Mouse (Mus musculus) thymus, adult 2 months (tissue): ENCODE measurements at regions not wholly inside any gene's neighbourhood (a gene's known extent, or its start where the extent isn't known, plus 50 kb on each side); places are given as distances from the start of the nearest gene placed in this dataset.

ENCODE experiments used
- DNase-seq: peaks from one replicate; pipeline ENCODE4 v3.0.0; 2021
- H3K27ac ChIP-seq: fragments of 200-500 bp; 2 replicates; pipeline ENCODE4 v1.5.1; 2012; ENCODE audit warnings: low read length, control low read depth; ENCODE audit not compliant: control insufficient read depth, insufficient read depth
- H3K27me3 ChIP-seq: fragments of 200-500 bp; 2 replicates; pipeline ENCODE4 v1.6.1; 2012; ENCODE audit warnings: mild to moderate bottlenecking, low read length, moderate library complexity, mixed read lengths; ENCODE audit not compliant: control insufficient read depth, insufficient read depth
- H3K36me3 ChIP-seq: fragments of 200-500 bp; 2 replicates; pipeline ENCODE4 v1.6.1; 2012; ENCODE audit warnings: mild to moderate bottlenecking, low read length, moderate library complexity; ENCODE audit not compliant: control insufficient read depth, insufficient read depth
- H3K4me1 ChIP-seq: fragments of 200-500 bp; replicated peaks from 2 replicates; pipeline ENCODE4 v1.6.1; 2012; ENCODE audit warnings: low read length; ENCODE audit not compliant: control insufficient read depth, insufficient read depth
- H3K4me3 ChIP-seq: fragments of 200-500 bp; 2 replicates; pipeline ENCODE4 v1.5.1; 2012; ENCODE audit warnings: mild to moderate bottlenecking, low read length, control low read depth, moderate library complexity; ENCODE audit not compliant: control insufficient read depth, insufficient read depth
- CTCF ChIP-seq: fragments of 200-500 bp; IDR thresholded peaks from 2 replicates; pipeline ENCODE4 v1.5.1; 2012; ENCODE audit warnings: mild to moderate bottlenecking, control low read depth, low read length, moderate library complexity, borderline replicate concordance; ENCODE audit not compliant: control insufficient read depth, poor library complexity, insufficient read depth; ENCODE audit errors: extremely low read depth
- POLR2A ChIP-seq: fragments of 200-500 bp; IDR thresholded peaks from 2 replicates; pipeline ENCODE4 v1.6.1; 2012; ENCODE audit warnings: mild to moderate bottlenecking, low read length, control low read depth, moderate library complexity; ENCODE audit not compliant: control insufficient read depth, poor library complexity, insufficient read depth; ENCODE audit errors: extremely low read depth
- WGBS: fragments of 180-500 bp; shearing (Covaris S2); methylation state at CpG from one replicate; pipeline ENCODE4 v1.1.7; 2018; 5-methylcytosine and 5-hydroxymethylcytosine counted together

- H3K36me3 ChIP-seq = no peaks in the 10 kb centered on the region
- H3K4me3 ChIP-seq = no peak overlapping the region
- no peak for DNase-seq
- TF ChIP-seq POLR2A = no peak
- no peak for TF ChIP-seq CTCF
- WGBS = 86% methylated on average over 8 of the region's 8 CpGs
- H3K27me3 ChIP-seq = no peaks in the 10 kb centered on the region
- no peak overlapping the region for H3K27ac ChIP-seq
- no peaks in the 10 kb centered on the region for H3K4me1 ChIP-seq
Measured at GRCm38 (mm10) chr13:107720874-107721574, 323.2 kb upstream of the Smim15 start.

- Histone ChIP-seq H3K4me1 (no peaks in the 10 kb centered on the region), H3K4me3 (no peak overlapping the region), H3K27ac (no peak overlapping the region), H3K36me3 (no peaks in the 10 kb centered on the region), H3K27me3 (no peaks in the 10 kb centered on the region)
- WGBS = 85% methylated on average over 14 of the region's 14 CpGs
- DNase-seq = no peak
- TF ChIP-seq POLR2A (no peak), CTCF (no peak)
Measured at GRCm38 (mm10) chr13:107718973-107719620, 325.1 kb upstream of the Smim15 start.

- DNase-seq = no peak
- 93% methylated on average over 4 of the region's 4 CpGs for WGBS
- H3K27me3 ChIP-seq = no peaks in the 10 kb centered on the region
- no peaks in the 10 kb centered on the region for H3K36me3 ChIP-seq
- no peak for TF ChIP-seq CTCF
- H3K4me1 ChIP-seq = no peaks in the 10 kb centered on the region
- no peak overlapping the region for H3K4me3 ChIP-seq
- no peak overlapping the region for H3K27ac ChIP-seq
Measured at GRCm38 (mm10) chr13:107715616-107716015, 328.6 kb upstream of the Smim15 start.

GRCm38 (mm10) chr13:107714001-107714400 lies 330.2 kb upstream of the Smim15 start:
- Histone ChIP-seq H3K4me1 (no peaks in the 10 kb centered on the region), H3K27me3 (no peaks in the 10 kb centered on the region), H3K27ac (no peak overlapping the region), H3K36me3 (no peaks in the 10 kb centered on the region), H3K4me3 (no peak overlapping the region)
- TF ChIP-seq CTCF (no peak), POLR2A (no peak)
- 93% methylated on average over 1 of the region's 1 CpGs for WGBS
- DNase-seq = no peak

GRCm38 (mm10) chr13:107711341-107711994 lies 332.8 kb upstream of the Smim15 start:
- Histone ChIP-seq H3K4me3 (no peak overlapping the region), H3K36me3 (no peaks in the 10 kb centered on the region), H3K27me3 (no peaks in the 10 kb centered on the region), H3K4me1 (no peaks in the 10 kb centered on the region), H3K27ac (no peak overlapping the region)
- no peak for DNase-seq
- 92% methylated on average over 4 of the region's 4 CpGs for WGBS
- TF ChIP-seq CTCF (no peak), POLR2A (no peak)

- Histone ChIP-seq H3K4me1 (no peaks in the 10 kb centered on the region), H3K36me3 (no peaks in the 10 kb centered on the region), H3K27me3 (no peaks in the 10 kb centered on the region), H3K4me3 (no peak overlapping the region), H3K27ac (no peak overlapping the region)
- WGBS = 87% methylated on average over 4 of the region's 4 CpGs
- DNase-seq = no peak
- TF ChIP-seq POLR2A (no peak), CTCF (no peak)
Measured at GRCm38 (mm10) chr13:107710368-107710767, 333.9 kb upstream of the Smim15 start.

GRCm38 (mm10) chr13:107709828-107710227 lies 334.4 kb upstream of the Smim15 start:
- no peak overlapping the region for H3K4me3 ChIP-seq
- TF ChIP-seq CTCF (no peak), POLR2A (no peak)
- no peaks in the 10 kb centered on the region for H3K4me1 ChIP-seq
- no peaks in the 10 kb centered on the region for H3K36me3 ChIP-seq
- DNase-seq = no peak
- WGBS = 79% methylated on average over 2 of the region's 2 CpGs
- H3K27ac ChIP-seq = no peak overlapping the region
- no peaks in the 10 kb centered on the region for H3K27me3 ChIP-seq
